Mouse (Mus musculus) brain, embryonic 14.5 days (tissue): ENCODE data around the gene Stk16. TPM values are rescaled to one million over a fixed set of nuclear protein-coding genes. Genes with fewer than 3 reads are reported as not detected.

Experiments used
- DNase-seq: peaks from one replicate; pipeline ENCODE4 v3.0.0-alpha.2; 2011; ENCODE audit warnings: low read depth
- CTCF ChIP-seq: fragments of 200-500 bp; IDR thresholded peaks from 2 replicates; pipeline ENCODE4 v1.5.1; 2012; ENCODE audit warnings: inconsistent platforms, mild to moderate bottlenecking, moderate library complexity, borderline replicate concordance; ENCODE audit not compliant: insufficient read depth, insufficient read length; ENCODE audit errors: extremely low read depth
- POLR2A ChIP-seq: fragments of 200-500 bp; IDR thresholded peaks from 2 replicates; pipeline ENCODE4 v1.6.1; 2012; ENCODE audit warnings: mild to moderate bottlenecking, inconsistent platforms, borderline replicate concordance; ENCODE audit not compliant: poor library complexity, insufficient read depth, insufficient read length, severe bottlenecking; ENCODE audit errors: extremely low read depth
- polyA plus RNA-seq: library from polyadenylated mRNA; depleted of rRNA; stranded (reverse); fragments of >200 nt; gene quantifications from 2 replicates; pipeline ENCODE4 v1.2.3, GENCODE M21; 2012

The Stk16 gene
- polyA plus RNA-seq, 1 experiment = 214 TPM

- TF ChIP-seq CTCF (no peak), POLR2A (no peak)
Measured at GRCm38 (mm10) chr1:75187914-75188483, 22.6 kb upstream of the Stk16 start.

GRCm38 (mm10) chr1:75190577-75190976 lies 20.1 kb upstream of the Stk16 start:
- TF ChIP-seq POLR2A (no peak), CTCF (no peak)
- no peak for DNase-seq

More at GRCm38 (mm10) chr1:75187914-75188483, 22.6 kb upstream of the Stk16 start:
- no peak for DNase-seq

DNA sequence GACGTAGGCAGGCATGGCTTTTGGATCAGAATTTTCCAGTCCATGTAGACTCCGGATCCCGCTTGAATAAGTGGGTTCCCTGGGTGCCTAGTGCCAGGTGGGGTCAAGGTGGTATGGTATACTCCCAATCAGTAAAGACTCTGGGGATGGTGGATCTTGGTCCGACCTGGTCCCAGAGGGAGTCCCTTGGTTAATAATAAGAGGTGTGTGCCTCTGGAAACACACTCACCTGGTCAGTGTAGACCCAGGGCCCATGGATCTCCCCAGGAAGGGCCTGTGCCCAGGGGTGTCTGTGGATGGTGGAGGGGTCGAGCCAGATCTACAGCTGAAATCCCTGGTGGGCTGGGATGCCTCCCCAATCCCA lies 19.4 kb upstream of the Stk16 start:
- no peak for DNase-seq
- no peak for TF ChIP-seq CTCF
- no peak for TF ChIP-seq POLR2A

DNA sequence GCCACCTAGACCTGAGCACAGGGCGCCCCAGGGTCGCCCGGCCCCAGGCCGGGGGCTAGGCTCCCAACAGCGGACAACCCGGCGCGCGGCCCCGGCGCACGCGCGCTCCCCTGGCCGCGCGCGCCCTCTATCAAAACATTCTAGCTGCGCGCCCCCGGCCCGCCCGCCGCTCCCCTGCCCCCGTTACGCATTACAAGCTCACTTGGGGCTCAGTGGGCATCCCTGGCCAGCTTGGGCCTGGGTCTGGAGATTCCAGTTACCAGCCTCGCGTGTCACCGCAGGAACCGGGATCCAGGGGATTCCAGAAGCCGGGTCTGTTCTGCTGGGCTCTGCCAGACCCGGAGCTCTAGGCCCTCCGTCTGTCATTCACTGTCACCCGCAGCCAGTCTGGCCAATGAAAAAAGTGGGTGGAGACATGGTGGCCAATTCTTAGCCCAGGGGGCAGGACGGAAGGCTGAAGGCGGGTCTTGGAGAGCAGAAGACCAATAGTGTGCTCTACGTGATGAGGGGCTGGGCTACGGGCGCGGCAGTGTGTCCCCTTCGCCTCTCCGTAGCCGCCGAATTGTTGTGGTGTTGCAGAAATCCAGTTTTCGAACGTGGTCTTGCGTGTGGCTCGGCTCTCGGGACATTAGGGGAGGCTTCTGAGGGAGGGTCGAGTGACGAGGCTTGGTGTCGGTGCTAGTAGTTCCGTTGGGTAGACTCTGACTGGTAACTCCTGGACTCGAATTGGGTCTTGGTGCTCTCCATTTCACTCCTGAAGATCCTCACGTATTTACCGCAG lies 18.8 kb upstream of the Stk16 start, which contains the start of the genes Ankzf1 and Atg9a:
Gene Ankzf1, plus strand, starts transcription at position 530 of the 781 bp plus-strand sequence.
Gene Atg9a, minus strand, starts transcription at position 575 of the 781 bp plus-strand sequence.
- TF ChIP-seq POLR2A (peak; percentile 5; the same call in 1 of the 2 replicates), CTCF (no peak)
- peak; percentile 100 for DNase-seq

DNA sequence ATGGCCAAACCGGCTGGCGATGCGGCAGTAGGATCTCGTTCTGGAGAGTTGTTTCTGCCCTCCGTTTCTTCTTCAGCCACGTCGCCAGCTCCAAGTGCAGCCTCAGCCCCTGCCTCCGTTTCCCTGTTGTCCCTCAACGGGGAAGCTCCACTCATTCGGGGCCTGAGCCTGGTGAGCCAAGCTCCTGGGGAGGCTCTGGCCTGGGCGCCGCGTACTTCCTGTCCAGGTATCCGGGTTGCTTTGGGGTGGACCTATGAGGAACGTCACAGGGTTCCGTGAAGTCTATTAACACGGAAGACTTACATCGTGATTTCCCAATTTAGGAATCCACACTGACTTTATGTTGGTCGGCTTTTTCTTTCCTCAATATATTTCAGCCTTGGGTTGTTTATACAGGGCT lies 18.2 kb upstream of the Stk16 start:
- DNase-seq = no peak
- no peak for TF ChIP-seq POLR2A
- no peak for TF ChIP-seq CTCF

DNA sequence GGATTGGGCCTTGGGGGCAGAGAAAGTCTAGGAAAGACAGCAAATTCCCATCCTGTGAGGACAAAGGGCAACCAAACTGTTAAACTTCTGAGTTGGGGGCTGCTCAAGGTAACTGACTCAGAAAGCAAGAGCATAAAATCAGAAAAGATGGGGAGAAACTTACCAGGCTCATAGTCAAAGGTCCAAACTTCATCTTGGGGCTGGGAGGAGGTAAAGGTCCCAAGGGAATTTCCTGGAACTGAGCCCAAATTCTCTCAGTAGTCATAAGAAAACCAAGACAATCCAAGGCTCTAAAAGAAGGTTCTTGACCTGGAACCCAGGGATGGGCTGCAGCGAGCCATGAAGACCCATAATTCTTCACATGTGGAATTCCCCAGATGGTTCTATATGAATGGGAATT lies 9.4 kb upstream of the Stk16 start:
- no peak for DNase-seq
- TF ChIP-seq POLR2A (no peak), CTCF (no peak)

GRCm38 (mm10) chr1:75208967-75209678 lies 1.5 kb upstream of the Stk16 start:
- TF ChIP-seq POLR2A (no peak), CTCF (no peak)
- peak; percentile 20 for DNase-seq

DNA sequence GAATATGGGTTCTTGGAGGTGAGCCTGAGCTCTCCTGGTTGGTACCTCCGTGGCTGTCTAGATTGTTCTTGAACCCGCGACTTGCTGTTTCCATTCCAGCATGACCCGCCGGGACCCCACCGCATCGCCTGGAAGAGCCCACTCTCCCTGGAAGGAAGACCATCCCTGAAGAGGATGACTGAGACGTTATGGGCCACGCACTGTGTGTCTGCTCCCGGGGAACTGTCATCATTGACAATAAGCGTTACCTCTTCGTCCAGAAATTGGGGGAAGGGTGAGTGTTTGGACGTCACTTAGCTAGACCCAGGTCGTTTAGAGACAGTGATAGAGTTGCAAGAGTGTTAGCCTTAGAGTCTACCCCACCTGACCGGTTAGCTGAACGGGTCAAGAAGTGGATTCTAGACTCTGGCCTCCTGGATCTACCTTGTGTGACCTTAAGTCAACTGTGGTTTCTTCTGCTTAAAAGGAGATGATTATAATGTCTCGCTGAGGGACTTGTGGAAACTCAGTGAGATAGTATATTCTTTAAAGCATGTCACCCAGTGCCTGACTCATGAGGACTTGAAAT lies 587 bp downstream of the Stk16 start:
- no peak for DNase-seq
- TF ChIP-seq CTCF = no peak

DNA sequence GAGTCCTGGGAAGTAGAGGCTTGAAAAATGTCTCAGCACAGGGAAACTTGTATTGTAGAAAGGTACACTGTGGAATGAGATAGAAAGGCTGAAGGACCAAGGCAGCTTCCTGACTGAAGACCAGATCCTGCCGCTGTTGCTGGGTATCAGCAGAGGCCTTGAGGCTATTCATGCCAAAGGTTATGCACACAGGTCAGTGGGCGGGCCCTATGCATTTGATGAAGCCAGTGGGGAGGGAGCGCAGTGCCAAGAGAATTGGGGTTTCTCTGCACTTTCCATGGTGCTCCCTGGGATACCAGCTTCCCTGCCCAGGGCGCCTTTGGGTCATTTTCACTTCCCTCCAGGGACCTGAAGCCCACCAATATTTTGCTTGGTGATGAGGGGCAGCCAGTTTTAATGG lies 1.9 kb downstream of the Stk16 start:
- TF ChIP-seq CTCF (no peak), POLR2A (no peak)
- DNase-seq = no peak

DNA sequence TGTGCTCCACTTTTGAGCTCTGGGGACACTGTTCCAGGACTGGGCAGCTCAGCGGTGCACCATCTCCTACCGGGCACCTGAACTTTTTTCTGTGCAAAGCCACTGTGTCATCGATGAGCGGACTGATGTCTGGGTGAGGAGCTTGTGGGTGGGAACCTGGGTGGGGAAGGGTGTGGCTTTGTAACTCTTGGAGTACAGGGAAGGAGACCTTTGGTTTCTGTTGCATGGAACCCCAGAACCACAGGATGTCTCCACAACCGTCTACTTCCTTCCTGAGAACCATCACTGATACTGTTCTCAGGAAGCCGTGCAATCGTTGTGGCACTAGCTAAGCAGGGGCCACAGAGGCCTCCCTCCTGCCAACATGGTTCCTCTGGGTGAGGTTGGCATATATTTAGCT lies 2.5 kb downstream of the Stk16 start:
- no peak for TF ChIP-seq CTCF
- TF ChIP-seq POLR2A = no peak
- DNase-seq = no peak

- DNase-seq = no peak
- TF ChIP-seq POLR2A = no peak
- TF ChIP-seq CTCF = no peak
Measured at GRCm38 (mm10) chr1:75214442-75214841, 3.8 kb downstream of the Stk16 start.

GRCm38 (mm10) chr1:75214886-75215285 lies 4.2 kb downstream of the Stk16 start:
- no peak for TF ChIP-seq POLR2A
- TF ChIP-seq CTCF = no peak
- DNase-seq = no peak
